Mouse (Mus musculus) neutrophil, adult 5-6 weeks (primary cell): ENCODE data around the gene Dnah11. TPM values are rescaled to one million over a fixed set of nuclear protein-coding genes. Genes with fewer than 3 reads are reported as not detected.

ENCODE experiments used
- ATAC-seq: fragments of 151-379, 151-347 bp; 2 replicates; pipeline ENCODE4 v1.8.0; 2017; ENCODE audit warnings: mild to moderate bottlenecking, moderate TSS enrichment; ENCODE audit not compliant: insufficient number of reproducible peaks, poor library complexity, low FRiP score, severe bottlenecking; ENCODE audit errors: extremely low read depth
- total RNA-seq: library from RNA; stranded (forward); fragments of 200-1000 nt; gene quantifications from 2 replicates; pipeline ENCODE4 v1.2.3, GENCODE M21; 2017

Gene Dnah11
- under 0.01 TPM in 1 of 2 replicates, not detected in the other for total RNA-seq

- no peak for ATAC-seq
Measured at GRCm38 (mm10) chr12:118198386-118199093, at the start of gene Dnah11. Dnah11 (minus strand) TSS chr12:118199043.

GRCm38 (mm10) chr12:118221182-118221581 is 22.3 kb upstream of the Dnah11 start:
- ATAC-seq = no peak

- no peak for ATAC-seq
Measured at GRCm38 (mm10) chr12:118220062-118220461, 21.2 kb upstream of the Dnah11 start.

GRCm38 (mm10) chr12:118212163-118212562 is 13.3 kb upstream of the Dnah11 start:
- ATAC-seq = no peak

GRCm38 (mm10) chr12:118196583-118196982 is 2.3 kb downstream of the Dnah11 start:
- no peak for ATAC-seq

GRCm38 (mm10) chr12:118189535-118189934 is 9.3 kb downstream of the Dnah11 start:
- no peak for ATAC-seq

- no peak for ATAC-seq
Measured at GRCm38 (mm10) chr12:118187663-118188062, 11.2 kb downstream of the Dnah11 start.

- no peak for ATAC-seq
Measured at GRCm38 (mm10) chr12:118186881-118187489, 11.9 kb downstream of the Dnah11 start.

- ATAC-seq = no peak
Measured at GRCm38 (mm10) chr12:118186120-118186880, 12.5 kb downstream of the Dnah11 start.

- no peak for ATAC-seq
Measured at GRCm38 (mm10) chr12:118184731-118185130, 14.1 kb downstream of the Dnah11 start.

GRCm38 (mm10) chr12:118177756-118178155 is 21.1 kb downstream of the Dnah11 start:
- no peak for ATAC-seq

- no peak for ATAC-seq
Measured at GRCm38 (mm10) chr12:118164785-118165184, 34.1 kb downstream of the Dnah11 start.

GRCm38 (mm10) chr12:118156986-118157385 is 41.9 kb downstream of the Dnah11 start:
- no peak for ATAC-seq

GRCm38 (mm10) chr12:118147521-118148033 is 51.3 kb downstream of the Dnah11 start:
- ATAC-seq = no peak

GRCm38 (mm10) chr12:118128116-118128515 is 70.7 kb downstream of the Dnah11 start:
- ATAC-seq = no peak

- ATAC-seq = no peak
Measured at GRCm38 (mm10) chr12:118119668-118120067, 79.2 kb downstream of the Dnah11 start.

- no peak for ATAC-seq
Measured at GRCm38 (mm10) chr12:118112599-118112998, 86.2 kb downstream of the Dnah11 start.

GRCm38 (mm10) chr12:118111896-118112295 is 86.9 kb downstream of the Dnah11 start:
- ATAC-seq = no peak

GRCm38 (mm10) chr12:118107719-118108118 is 91.1 kb downstream of the Dnah11 start:
- ATAC-seq = no peak

- ATAC-seq = no peak
Measured at GRCm38 (mm10) chr12:118104520-118104919, 94.3 kb downstream of the Dnah11 start.
